Mouse (Mus musculus): Measurements from ENCODE around the gene Spats2. TPM values are rescaled to one million over a fixed set of nuclear protein-coding genes. Genes with fewer than 3 reads are reported as not detected.

The Spats2 gene
- polyA plus RNA-seq, 1 experiment from 2014 or later = 39.5 TPM

- under 1% methylated on average over 22 of the region's 22 CpGs for WGBS
- peak; percentile 78 for ATAC-seq
- Histone ChIP-seq H3K9me3 (ENCODE audit: control insufficient read depth, low read length) (no peaks in the 10 kb centered on the region), H3K4me1 (replicated peaks; ENCODE audit: control insufficient read depth, insufficient read depth, low read length) (peaks cover 30% of the 10 kb centered on the region), H3K27me3 (replicated peaks; ENCODE audit: control insufficient read depth, insufficient read depth, low read length) (peaks cover 61% of the 10 kb centered on the region), H3K4me2 (ENCODE audit: low read length) (peak overlapping the region; percentile 57), H3K27ac (ENCODE audit: low read length) (no peak overlapping the region), H3K36me3 (ENCODE audit: control insufficient read depth, insufficient read depth) (no peaks in the 10 kb centered on the region), H3K4me3 (replicated peaks; ENCODE audit: low read length) (peak overlapping the region; percentile 50), H3K9ac (replicated peaks; ENCODE audit: low read depth, low read length) (0 out of 2 replicates have a peak overlapping the region, but pooled peaks have one; percentile 10)
These were observed 99.5 kb downstream of the Spats2 start for GRCm38 (mm10) chr15:99225081-99225810.

DNA sequence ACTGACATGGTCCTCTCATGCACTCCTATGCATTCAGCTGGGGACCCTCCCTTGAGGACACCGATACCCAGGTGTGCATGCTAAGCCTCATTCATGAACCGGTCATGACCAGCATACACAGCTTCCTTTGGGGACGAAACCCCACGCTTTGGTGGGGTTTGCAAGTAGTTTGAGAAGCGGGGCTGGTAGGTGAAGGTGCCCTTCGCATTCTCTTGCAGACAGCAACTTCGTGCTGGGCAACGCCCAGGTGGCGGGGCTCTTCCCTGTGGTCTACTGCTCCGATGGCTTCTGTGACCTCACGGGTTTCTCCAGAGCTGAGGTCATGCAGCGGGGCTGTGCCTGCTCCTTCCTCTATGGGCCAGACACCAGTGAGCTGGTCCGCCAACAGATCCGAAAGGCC, 100.4 kb downstream of the Spats2 start:
- ATAC-seq = no peak
- Histone ChIP-seq H3K27me3 (replicated peaks; ENCODE audit: control insufficient read depth, insufficient read depth, low read length) (peaks cover 54% of the 10 kb centered on the region), H3K4me1 (replicated peaks; ENCODE audit: control insufficient read depth, insufficient read depth, low read length) (peaks cover 30% of the 10 kb centered on the region), H3K9me3 (ENCODE audit: control insufficient read depth, low read length) (no peaks in the 10 kb centered on the region), H3K27ac (ENCODE audit: low read length) (no peak overlapping the region), H3K9ac (replicated peaks; ENCODE audit: low read depth, low read length) (0 out of 2 replicates have a peak overlapping the region, but pooled peaks have one; percentile 10), H3K36me3 (ENCODE audit: control insufficient read depth, insufficient read depth) (no peaks in the 10 kb centered on the region), H3K4me2 (ENCODE audit: low read length) (peak overlapping the region; percentile 57), H3K4me3 (replicated peaks; ENCODE audit: low read length) (peak overlapping the region; percentile 50)
- 15% methylated on average over 14 of the region's 14 CpGs for WGBS

- Histone ChIP-seq H3K27ac (ENCODE audit: low read length) (no peak overlapping the region), H3K4me2 (ENCODE audit: low read length) (no peak overlapping the region), H3K9me3 (ENCODE audit: control insufficient read depth, low read length) (no peaks in the 10 kb centered on the region), H3K4me3 (replicated peaks; ENCODE audit: low read length) (no peak overlapping the region), H3K27me3 (replicated peaks; ENCODE audit: control insufficient read depth, insufficient read depth, low read length) (peaks cover 20% of the 10 kb centered on the region), H3K4me1 (replicated peaks; ENCODE audit: control insufficient read depth, insufficient read depth, low read length) (no peaks in the 10 kb centered on the region), H3K9ac (replicated peaks; ENCODE audit: low read depth, low read length) (no peak overlapping the region), H3K36me3 (ENCODE audit: control insufficient read depth, insufficient read depth) (no peaks in the 10 kb centered on the region)
- WGBS = 66% methylated on average over 10 of the region's 10 CpGs
- ATAC-seq = no peak
These were observed 106.3 kb downstream of the Spats2 start for GRCm38 (mm10) chr15:99231998-99232397.

- WGBS = 57% methylated on average over 17 of the region's 17 CpGs
- ATAC-seq = no peak
These were observed 108.0 kb downstream of the Spats2 start for GRCm38 (mm10) chr15:99233719-99234118.

DNA sequence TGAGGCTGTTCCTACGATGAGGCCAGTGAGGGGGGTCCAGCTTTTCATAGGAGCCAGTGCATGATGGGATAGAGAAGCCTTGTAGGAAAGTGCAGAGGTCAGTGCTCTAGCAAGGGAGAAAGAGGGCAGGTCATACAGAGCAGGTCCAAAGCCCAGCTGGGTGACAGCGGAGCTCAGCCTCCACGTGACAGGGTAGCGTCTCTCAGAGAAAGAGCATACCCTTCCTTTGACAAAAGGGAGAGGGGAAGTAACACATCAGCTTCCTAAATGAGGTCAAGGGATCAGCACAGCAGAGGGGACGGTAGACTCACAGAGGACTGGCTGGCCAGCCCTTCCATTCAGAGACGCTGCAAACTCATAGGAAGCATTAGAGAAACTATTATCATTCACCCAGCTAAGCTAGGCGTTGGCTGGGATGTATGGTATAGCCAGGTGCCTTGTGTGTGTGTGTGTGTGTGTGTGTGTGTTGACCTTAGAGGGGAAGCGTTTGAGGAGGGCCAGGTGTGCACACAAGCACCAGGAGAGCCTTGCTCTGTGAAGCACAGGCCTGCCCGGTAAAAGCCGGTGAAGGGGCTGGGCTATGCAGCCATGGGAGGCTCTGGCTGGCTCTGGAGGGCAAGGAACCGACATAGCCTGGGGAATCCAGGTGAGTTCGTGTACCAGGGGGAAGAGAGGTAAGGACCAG, 108.8 kb downstream of the Spats2 start:
- Histone ChIP-seq H3K9ac (replicated peaks; ENCODE audit: low read depth, low read length) (no peak overlapping the region), H3K4me1 (replicated peaks; ENCODE audit: control insufficient read depth, insufficient read depth, low read length) (no peaks in the 10 kb centered on the region), H3K4me2 (ENCODE audit: low read length) (no peak overlapping the region), H3K27ac (ENCODE audit: low read length) (no peak overlapping the region), H3K4me3 (replicated peaks; ENCODE audit: low read length) (no peak overlapping the region), H3K9me3 (ENCODE audit: control insufficient read depth, low read length) (no peaks in the 10 kb centered on the region), H3K36me3 (ENCODE audit: control insufficient read depth, insufficient read depth) (no peaks in the 10 kb centered on the region), H3K27me3 (replicated peaks; ENCODE audit: control insufficient read depth, insufficient read depth, low read length) (no peaks in the 10 kb centered on the region; the same call in 1 of the 2 replicates)
- 65% methylated on average over 12 of the region's 12 CpGs for WGBS
- no peak for ATAC-seq

More at GRCm38 (mm10) chr15:99233719-99234118, 108.0 kb downstream of the Spats2 start:
- no peaks in the 10 kb centered on the region for H3K4me1 ChIP-seq (replicated peaks; ENCODE audit: control insufficient read depth, insufficient read depth, low read length)
- no peaks in the 10 kb centered on the region for H3K36me3 ChIP-seq (ENCODE audit: control insufficient read depth, insufficient read depth)
- H3K9ac ChIP-seq (replicated peaks; ENCODE audit: low read depth, low read length) = no peak overlapping the region
- H3K4me2 ChIP-seq (ENCODE audit: low read length) = no peak overlapping the region
- H3K27ac ChIP-seq (ENCODE audit: low read length) = no peak overlapping the region
- H3K27me3 ChIP-seq (replicated peaks; ENCODE audit: control insufficient read depth, insufficient read depth, low read length) = peaks cover 5% of the 10 kb centered on the region
- no peaks in the 10 kb centered on the region for H3K9me3 ChIP-seq (ENCODE audit: control insufficient read depth, low read length)
- H3K4me3 ChIP-seq (replicated peaks; ENCODE audit: low read length) = no peak overlapping the region

DNA sequence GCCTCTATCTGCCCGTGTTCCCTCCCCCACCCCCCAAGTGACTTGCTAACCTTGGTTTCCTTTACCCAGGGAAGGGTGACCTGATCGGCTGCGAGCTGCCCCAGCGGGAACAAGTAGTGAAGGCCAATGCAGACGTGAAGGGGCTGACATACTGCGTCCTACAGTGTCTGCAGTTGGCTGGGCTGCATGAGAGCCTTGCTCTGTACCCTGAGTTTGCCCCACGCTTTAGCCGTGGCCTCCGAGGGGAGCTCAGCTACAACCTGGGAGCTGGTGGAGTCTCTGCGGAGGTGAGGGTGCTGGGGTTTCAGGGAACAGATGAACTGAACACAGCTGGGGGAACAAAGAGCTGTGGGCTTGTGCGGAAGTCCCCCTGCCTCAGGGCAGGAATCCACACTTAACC, 112.3 kb downstream of the Spats2 start:
- H3K4me1 ChIP-seq (replicated peaks; ENCODE audit: control insufficient read depth, insufficient read depth, low read length) = no peaks in the 10 kb centered on the region
- ATAC-seq = no peak
- H3K4me3 ChIP-seq (replicated peaks; ENCODE audit: low read length) = no peak overlapping the region
- no peaks in the 10 kb centered on the region for H3K27me3 ChIP-seq (replicated peaks; ENCODE audit: control insufficient read depth, insufficient read depth, low read length)
- peaks cover 2% of the 10 kb centered on the region; the same call in 1 of the 2 replicates for H3K36me3 ChIP-seq (ENCODE audit: control insufficient read depth, insufficient read depth)
- no peak overlapping the region for H3K9ac ChIP-seq (replicated peaks; ENCODE audit: low read depth, low read length)
- WGBS = 69% methylated on average over 11 of the region's 11 CpGs
- H3K27ac ChIP-seq (ENCODE audit: low read length) = no peak overlapping the region
- no peaks in the 10 kb centered on the region for H3K9me3 ChIP-seq (ENCODE audit: control insufficient read depth, low read length)
- H3K4me2 ChIP-seq (ENCODE audit: low read length) = no peak overlapping the region

- H3K4me3 ChIP-seq (replicated peaks; ENCODE audit: low read length) = no peak overlapping the region
- ATAC-seq = no peak
- peaks cover 7% of the 10 kb centered on the region for H3K36me3 ChIP-seq (ENCODE audit: control insufficient read depth, insufficient read depth)
- H3K4me1 ChIP-seq (replicated peaks; ENCODE audit: control insufficient read depth, insufficient read depth, low read length) = no peaks in the 10 kb centered on the region
- H3K4me2 ChIP-seq (ENCODE audit: low read length) = no peak overlapping the region
- WGBS = 72% methylated on average over 4 of the region's 4 CpGs
- H3K9ac ChIP-seq (replicated peaks; ENCODE audit: low read depth, low read length) = no peak overlapping the region
- H3K27me3 ChIP-seq (replicated peaks; ENCODE audit: control insufficient read depth, insufficient read depth, low read length) = no peaks in the 10 kb centered on the region
- no peak overlapping the region for H3K27ac ChIP-seq (ENCODE audit: low read length)
- no peaks in the 10 kb centered on the region for H3K9me3 ChIP-seq (ENCODE audit: control insufficient read depth, low read length)
These were observed 114.4 kb downstream of the Spats2 start for GRCm38 (mm10) chr15:99240129-99240528.

DNA sequence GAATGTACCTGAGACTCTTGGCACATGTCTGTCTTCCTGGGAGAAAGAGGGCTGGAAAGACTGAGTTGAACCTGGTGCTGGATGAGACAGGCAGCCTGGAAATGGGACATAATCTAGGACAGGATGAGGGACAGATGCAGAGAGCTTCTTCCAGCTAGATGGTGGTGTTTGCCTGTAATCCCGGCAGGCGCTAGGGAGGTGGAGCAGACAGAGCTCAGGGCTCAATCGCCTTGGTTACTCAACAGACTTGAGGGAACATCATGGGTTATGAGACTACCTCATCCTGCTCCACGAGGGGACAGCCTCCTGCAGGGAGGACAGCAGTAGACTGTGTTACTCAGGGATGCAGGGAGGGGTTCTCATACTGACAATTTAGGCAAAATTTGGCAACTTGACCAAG, 115.5 kb downstream of the Spats2 start:
- H3K27ac ChIP-seq (ENCODE audit: low read length) = no peak overlapping the region
- no peak overlapping the region for H3K9ac ChIP-seq (replicated peaks; ENCODE audit: low read depth, low read length)
- H3K4me1 ChIP-seq (replicated peaks; ENCODE audit: control insufficient read depth, insufficient read depth, low read length) = no peaks in the 10 kb centered on the region
- H3K4me2 ChIP-seq (ENCODE audit: low read length) = no peak overlapping the region
- WGBS = 78% methylated on average over 4 of the region's 4 CpGs
- no peak overlapping the region for H3K4me3 ChIP-seq (replicated peaks; ENCODE audit: low read length)
- H3K9me3 ChIP-seq (ENCODE audit: control insufficient read depth, low read length) = no peaks in the 10 kb centered on the region
- ATAC-seq = no peak
- H3K27me3 ChIP-seq (replicated peaks; ENCODE audit: control insufficient read depth, insufficient read depth, low read length) = no peaks in the 10 kb centered on the region
- peaks cover 13% of the 10 kb centered on the region for H3K36me3 ChIP-seq (ENCODE audit: control insufficient read depth, insufficient read depth)

DNA sequence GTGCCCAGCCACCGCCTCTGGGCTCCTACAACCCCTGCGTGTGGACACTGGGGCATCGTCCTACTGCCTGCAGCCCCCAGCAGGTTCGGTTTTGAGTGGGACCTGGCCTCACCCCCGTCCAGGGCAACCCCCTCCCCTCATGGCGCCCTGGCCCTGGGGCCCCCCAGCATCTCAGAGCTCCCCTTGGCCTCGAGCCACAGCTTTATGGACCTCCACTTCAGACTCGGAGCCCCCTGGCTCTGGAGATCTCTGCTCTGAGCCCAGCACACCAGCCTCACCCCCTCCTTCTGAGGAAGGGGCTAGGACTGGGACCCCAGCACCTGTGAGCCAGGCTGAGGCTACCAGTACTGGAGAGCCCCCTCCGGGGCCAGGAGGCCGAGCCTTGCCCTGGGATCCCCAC, 116.3 kb downstream of the Spats2 start:
- ATAC-seq = no peak
- WGBS = 89% methylated on average over 10 of the region's 10 CpGs
- no peak overlapping the region for H3K27ac ChIP-seq (ENCODE audit: low read length)
- H3K4me1 ChIP-seq (replicated peaks; ENCODE audit: control insufficient read depth, insufficient read depth, low read length) = no peaks in the 10 kb centered on the region
- H3K4me3 ChIP-seq (replicated peaks; ENCODE audit: low read length) = no peak overlapping the region
- H3K9ac ChIP-seq (replicated peaks; ENCODE audit: low read depth, low read length) = no peak overlapping the region
- H3K9me3 ChIP-seq (ENCODE audit: control insufficient read depth, low read length) = no peaks in the 10 kb centered on the region
- H3K27me3 ChIP-seq (replicated peaks; ENCODE audit: control insufficient read depth, insufficient read depth, low read length) = no peaks in the 10 kb centered on the region
- no peak overlapping the region for H3K4me2 ChIP-seq (ENCODE audit: low read length)
- H3K36me3 ChIP-seq (ENCODE audit: control insufficient read depth, insufficient read depth) = peaks cover 17% of the 10 kb centered on the region

All from forebrain, embryonic 16.5 days (tissue).